Mouse (Mus musculus): ENCODE measurements around the gene Pm20d1. TPM values are rescaled to one million over a fixed set of nuclear protein-coding genes. Genes with fewer than 3 reads are reported as not detected.

The Pm20d1 gene
- polyA plus RNA-seq, 1 experiment: 9.0 TPM

GRCm38 (mm10) chr1:131751891-131752311, 45.3 kb upstream of the Pm20d1 start:
- H3K27ac ChIP-seq (ENCODE audit: insufficient read depth, low read length): no peak overlapping the region
- H3K9me3 ChIP-seq (replicated peaks; ENCODE audit: control insufficient read depth, insufficient read depth, low read length, poor library complexity, severe bottlenecking): no peaks in the 10 kb centered on the region
- no peak for TF ChIP-seq POLR2A (IDR thresholded peaks at IDR 0.05; ENCODE audit: insufficient read depth, low read length)
- TF ChIP-seq EP300 (IDR thresholded peaks at IDR 0.05; ENCODE audit: insufficient read depth, low read depth, low read length): no peak
- no peak for TF ChIP-seq CTCF (IDR thresholded peaks at IDR 0.05; ENCODE audit: low read depth, low read length)
- no peaks in the 10 kb centered on the region for H3K36me3 ChIP-seq (ENCODE audit: control insufficient read depth, insufficient read depth, low read length, poor library complexity, severe bottlenecking)
- peaks cover 9% of the 10 kb centered on the region for H3K4me1 ChIP-seq (ENCODE audit: control insufficient read depth, insufficient read depth, low read length)
- H3K9ac ChIP-seq (ENCODE audit: low read depth, poor library complexity, severe bottlenecking): no peak overlapping the region
- H3K4me3 ChIP-seq (ENCODE audit: low read depth, low read length): no peak overlapping the region
- H3K27me3 ChIP-seq (ENCODE audit: control insufficient read depth, insufficient read depth, low read length, poor library complexity, severe bottlenecking): no peaks in the 10 kb centered on the region

DNA sequence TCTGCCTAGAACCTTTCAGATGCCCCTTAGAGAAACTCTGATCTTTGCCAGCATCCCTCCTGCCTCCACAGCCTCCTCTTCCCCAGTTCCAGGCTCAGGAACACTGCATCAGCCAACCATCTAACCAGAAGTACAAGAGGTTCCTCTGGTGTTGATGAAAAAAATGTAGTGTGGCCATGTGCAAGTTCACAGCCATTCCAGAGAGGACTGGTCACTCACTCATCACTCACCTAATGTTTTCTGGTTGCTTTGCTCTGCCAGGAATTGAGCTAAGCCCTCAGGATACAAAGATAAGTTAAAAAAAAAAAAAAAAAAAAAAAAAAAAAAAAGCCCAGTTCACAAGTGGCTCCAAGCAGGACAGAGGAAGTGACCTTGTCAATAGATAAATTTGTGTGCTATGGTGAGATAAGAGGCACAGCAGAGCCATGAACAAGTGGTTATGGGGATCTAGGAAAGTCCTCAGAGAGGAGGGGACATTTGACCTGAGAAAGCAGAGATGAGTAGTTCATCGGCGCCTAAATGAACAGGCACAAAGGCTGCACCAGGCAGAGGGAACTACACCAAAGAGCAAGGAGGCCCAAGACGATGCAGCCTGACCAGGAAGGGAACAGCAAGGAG, 42.9 kb upstream of the Pm20d1 start:
- H3K27ac ChIP-seq (ENCODE audit: insufficient read depth, low read length): no peak overlapping the region
- TF ChIP-seq EP300 (IDR thresholded peaks at IDR 0.05; ENCODE audit: insufficient read depth, low read depth, low read length): no peak
- TF ChIP-seq POLR2A (IDR thresholded peaks at IDR 0.05; ENCODE audit: insufficient read depth, low read length): no peak
- no peak for TF ChIP-seq CTCF (IDR thresholded peaks at IDR 0.05; ENCODE audit: low read depth, low read length)

GRCm38 (mm10) chr1:131754916-131755315, 42.3 kb upstream of the Pm20d1 start:
- no peak overlapping the region for H3K4me3 ChIP-seq (ENCODE audit: low read depth, low read length)
- TF ChIP-seq CTCF (IDR thresholded peaks at IDR 0.05; ENCODE audit: low read depth, low read length): no peak
- no peak for TF ChIP-seq POLR2A (IDR thresholded peaks at IDR 0.05; ENCODE audit: insufficient read depth, low read length)
- no peak for TF ChIP-seq EP300 (IDR thresholded peaks at IDR 0.05; ENCODE audit: insufficient read depth, low read depth, low read length)
- H3K9ac ChIP-seq (ENCODE audit: low read depth, poor library complexity, severe bottlenecking): no peak overlapping the region
- no peaks in the 10 kb centered on the region for H3K27me3 ChIP-seq (ENCODE audit: control insufficient read depth, insufficient read depth, low read length, poor library complexity, severe bottlenecking)
- H3K27ac ChIP-seq (ENCODE audit: insufficient read depth, low read length): no peak overlapping the region
- H3K4me1 ChIP-seq (ENCODE audit: control insufficient read depth, insufficient read depth, low read length): no peaks in the 10 kb centered on the region
- H3K36me3 ChIP-seq (ENCODE audit: control insufficient read depth, insufficient read depth, low read length, poor library complexity, severe bottlenecking): no peaks in the 10 kb centered on the region
- no peaks in the 10 kb centered on the region for H3K9me3 ChIP-seq (replicated peaks; ENCODE audit: control insufficient read depth, insufficient read depth, low read length, poor library complexity, severe bottlenecking)

More for the DNA sequence above, 42.9 kb upstream of the Pm20d1 start:
- H3K9ac ChIP-seq (ENCODE audit: low read depth, poor library complexity, severe bottlenecking): no peak overlapping the region
- H3K27me3 ChIP-seq (ENCODE audit: control insufficient read depth, insufficient read depth, low read length, poor library complexity, severe bottlenecking): no peaks in the 10 kb centered on the region
- no peaks in the 10 kb centered on the region for H3K36me3 ChIP-seq (ENCODE audit: control insufficient read depth, insufficient read depth, low read length, poor library complexity, severe bottlenecking)
- no peaks in the 10 kb centered on the region for H3K4me1 ChIP-seq (ENCODE audit: control insufficient read depth, insufficient read depth, low read length)
- H3K9me3 ChIP-seq (replicated peaks; ENCODE audit: control insufficient read depth, insufficient read depth, low read length, poor library complexity, severe bottlenecking): no peaks in the 10 kb centered on the region
- no peak overlapping the region for H3K4me3 ChIP-seq (ENCODE audit: low read depth, low read length)

DNA sequence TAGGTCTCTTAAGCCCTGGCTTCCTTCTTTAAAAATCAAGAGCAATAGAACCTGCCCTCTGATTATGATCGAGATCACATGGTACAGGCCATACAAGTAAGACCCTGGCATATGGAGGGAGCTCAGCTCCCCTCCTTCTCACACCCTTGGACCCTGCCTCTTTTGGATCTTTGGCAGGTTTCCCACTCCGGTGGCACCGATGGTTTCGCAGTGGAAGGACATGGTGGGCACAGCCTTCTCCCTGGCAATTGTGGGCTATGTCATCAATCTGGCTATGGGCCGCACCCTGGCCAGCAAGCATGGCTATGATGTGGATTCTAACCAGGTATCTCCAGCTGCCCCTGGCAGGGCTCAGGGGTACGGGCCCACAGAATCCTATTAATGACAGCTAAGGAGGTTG, 40.0 kb upstream of the Pm20d1 start:
- Histone ChIP-seq H3K9ac (ENCODE audit: low read depth, poor library complexity, severe bottlenecking) (no peak overlapping the region), H3K36me3 (ENCODE audit: control insufficient read depth, insufficient read depth, low read length, poor library complexity, severe bottlenecking) (no peaks in the 10 kb centered on the region), H3K4me1 (ENCODE audit: control insufficient read depth, insufficient read depth, low read length) (no peaks in the 10 kb centered on the region), H3K27me3 (ENCODE audit: control insufficient read depth, insufficient read depth, low read length, poor library complexity, severe bottlenecking) (no peaks in the 10 kb centered on the region), H3K4me3 (ENCODE audit: low read depth, low read length) (no peak overlapping the region), H3K9me3 (replicated peaks; ENCODE audit: control insufficient read depth, insufficient read depth, low read length, poor library complexity, severe bottlenecking) (no peaks in the 10 kb centered on the region), H3K27ac (ENCODE audit: insufficient read depth, low read length) (no peak overlapping the region)
- no peak for TF ChIP-seq POLR2A (IDR thresholded peaks at IDR 0.05; ENCODE audit: insufficient read depth, low read length)
- no peak for TF ChIP-seq EP300 (IDR thresholded peaks at IDR 0.05; ENCODE audit: insufficient read depth, low read depth, low read length)
- TF ChIP-seq CTCF (IDR thresholded peaks at IDR 0.05; ENCODE audit: low read depth, low read length): no peak

DNA sequence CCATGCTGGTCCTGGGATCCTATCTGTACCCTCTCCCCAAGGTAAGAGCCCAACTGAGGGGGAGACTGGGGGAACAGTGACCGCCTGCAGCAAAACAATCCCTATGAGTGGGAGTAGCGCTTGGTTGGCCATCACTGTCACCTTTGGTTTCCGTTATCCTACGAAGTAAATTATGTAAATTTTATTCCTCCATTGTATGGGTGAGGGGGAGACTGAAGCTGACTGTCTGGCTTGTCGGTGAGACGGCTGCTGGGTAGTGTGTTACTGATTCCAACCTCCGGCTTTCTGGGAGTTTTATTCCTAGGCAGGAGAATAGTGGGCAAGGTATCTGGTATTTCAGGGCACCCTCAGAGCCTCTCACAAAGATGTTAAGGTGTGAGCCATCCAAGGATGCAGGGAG, 38.4 kb upstream of the Pm20d1 start:
- Histone ChIP-seq H3K27ac (ENCODE audit: insufficient read depth, low read length) (no peak overlapping the region), H3K9me3 (replicated peaks; ENCODE audit: control insufficient read depth, insufficient read depth, low read length, poor library complexity, severe bottlenecking) (no peaks in the 10 kb centered on the region), H3K4me1 (ENCODE audit: control insufficient read depth, insufficient read depth, low read length) (no peaks in the 10 kb centered on the region), H3K36me3 (ENCODE audit: control insufficient read depth, insufficient read depth, low read length, poor library complexity, severe bottlenecking) (no peaks in the 10 kb centered on the region), H3K9ac (ENCODE audit: low read depth, poor library complexity, severe bottlenecking) (no peak overlapping the region), H3K4me3 (ENCODE audit: low read depth, low read length) (no peak overlapping the region), H3K27me3 (ENCODE audit: control insufficient read depth, insufficient read depth, low read length, poor library complexity, severe bottlenecking) (no peaks in the 10 kb centered on the region)
- TF ChIP-seq CTCF (IDR thresholded peaks at IDR 0.05; ENCODE audit: low read depth, low read length): no peak
- TF ChIP-seq POLR2A (IDR thresholded peaks at IDR 0.05; ENCODE audit: insufficient read depth, low read length): no peak
- TF ChIP-seq EP300 (IDR thresholded peaks at IDR 0.05; ENCODE audit: insufficient read depth, low read depth, low read length): no peak

DNA sequence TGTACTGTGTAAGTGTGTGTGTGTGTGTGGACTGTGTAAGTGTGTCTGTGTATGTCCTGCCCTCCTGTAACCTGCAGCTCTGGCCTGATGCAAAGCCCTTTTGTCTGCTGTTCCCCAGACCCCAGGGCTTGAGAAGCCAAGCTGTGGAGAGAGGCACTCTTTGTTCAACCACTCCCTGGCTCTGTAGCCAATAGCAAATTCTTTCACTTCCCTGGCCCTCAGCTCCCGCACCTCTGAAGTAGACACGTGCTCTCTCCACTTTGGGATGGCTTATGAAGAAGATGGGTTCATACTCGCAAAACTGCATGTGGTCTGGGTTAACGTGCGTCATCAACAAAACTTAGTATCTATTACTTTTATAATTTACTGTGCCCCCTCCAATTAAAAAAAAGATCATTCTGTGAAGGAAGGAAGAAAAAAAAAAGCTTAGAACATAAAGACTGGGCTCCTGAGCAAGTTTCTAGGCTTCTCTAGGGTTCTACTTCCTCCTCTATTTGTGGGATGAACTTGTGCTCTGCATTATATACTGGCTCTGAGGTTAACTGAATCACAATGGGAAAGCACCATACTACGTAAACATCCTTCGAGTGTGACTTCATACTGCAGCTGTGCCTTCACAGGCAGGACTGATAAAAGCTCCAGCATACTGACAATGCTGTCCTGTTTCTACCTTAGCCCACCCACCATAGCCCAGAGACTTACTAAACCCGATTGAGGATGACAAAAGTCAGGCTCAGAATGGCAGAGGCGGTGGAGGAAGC, 37.3 kb upstream of the Pm20d1 start:
- no peaks in the 10 kb centered on the region for H3K36me3 ChIP-seq (ENCODE audit: control insufficient read depth, insufficient read depth, low read length, poor library complexity, severe bottlenecking)
- H3K4me1 ChIP-seq (ENCODE audit: control insufficient read depth, insufficient read depth, low read length): no peaks in the 10 kb centered on the region
- no peak overlapping the region for H3K9ac ChIP-seq (ENCODE audit: low read depth, poor library complexity, severe bottlenecking)
- H3K27me3 ChIP-seq (ENCODE audit: control insufficient read depth, insufficient read depth, low read length, poor library complexity, severe bottlenecking): no peaks in the 10 kb centered on the region
- no peaks in the 10 kb centered on the region for H3K9me3 ChIP-seq (replicated peaks; ENCODE audit: control insufficient read depth, insufficient read depth, low read length, poor library complexity, severe bottlenecking)
- TF ChIP-seq CTCF (IDR thresholded peaks at IDR 0.05; ENCODE audit: low read depth, low read length) (no peak), POLR2A (IDR thresholded peaks at IDR 0.05; ENCODE audit: insufficient read depth, low read length) (no peak), EP300 (IDR thresholded peaks at IDR 0.05; ENCODE audit: insufficient read depth, low read depth, low read length) (no peak)
- H3K4me3 ChIP-seq (ENCODE audit: low read depth, low read length): no peak overlapping the region
- no peak overlapping the region for H3K27ac ChIP-seq (ENCODE audit: insufficient read depth, low read length)
